Mouse (Mus musculus) layer of hippocampus, adult 11-12 months (tissue): ENCODE data around the gene Plk3.
A peak's percentile ranks its signal among the peaks of the same experiment; 100 is the strongest.
"Not testable (repeated sequence)": the region's sequence is repeated elsewhere in the genome, so short reads cannot be mapped to it uniquely, and the experiment has no call there.

Experiments
- DNase-seq: peaks from one replicate; pipeline ENCODE4 v3.0.0; 2022; ENCODE audit warnings: low spot score

Plk3 gene

GRCm38 (mm10) chr4:117133817-117134600 lies at the start of gene Plk3:
Plk3 (minus strand) TSS chr4:117133963.
- DNase-seq = peak; percentile 98

DNA sequence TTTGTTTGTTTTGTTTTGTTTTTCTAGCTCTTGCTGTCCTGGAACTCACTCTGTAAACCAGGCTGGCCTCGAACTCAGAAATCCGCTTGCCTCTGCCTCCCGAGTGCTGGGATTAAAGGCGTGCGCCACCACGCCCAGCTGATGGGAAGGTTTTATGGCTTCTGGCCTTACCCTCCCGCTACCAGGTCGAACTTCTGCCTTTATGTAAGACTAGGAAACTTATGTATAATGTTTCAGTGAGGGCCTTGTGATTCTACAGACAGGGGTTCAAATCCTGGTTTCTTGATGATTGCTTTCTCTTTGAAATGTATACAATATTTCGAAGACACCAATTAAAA lies 49.0 kb upstream of the Plk3 start:
- DNase-seq = not testable (repeated sequence)

GRCm38 (mm10) chr4:117181863-117182758 lies 48.3 kb upstream of the Plk3 start, which contains the start of gene Kif2c:
Kif2c (minus strand) TSS chr4:117182639.
- peak; percentile 93 for DNase-seq

DNA sequence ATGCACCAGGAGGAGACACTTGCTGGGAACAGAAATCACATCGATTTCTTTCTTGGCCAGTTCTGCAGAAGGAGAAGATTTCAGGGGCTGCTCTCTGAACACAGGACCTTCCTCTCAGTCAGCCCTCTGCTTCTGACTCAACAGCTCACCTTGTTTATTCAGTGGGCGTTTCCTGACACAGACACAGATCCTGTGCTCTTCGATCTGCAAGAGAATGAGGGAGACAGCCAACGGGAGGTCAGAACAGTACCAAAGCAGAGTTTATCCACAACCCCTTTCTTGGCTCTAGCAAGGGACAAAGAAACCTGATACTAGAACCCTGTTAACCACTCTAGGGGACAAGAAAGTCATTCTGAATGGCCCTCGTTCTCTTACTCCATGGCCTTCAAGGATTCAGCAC lies 36.2 kb upstream of the Plk3 start:
- no peak for DNase-seq

DNA sequence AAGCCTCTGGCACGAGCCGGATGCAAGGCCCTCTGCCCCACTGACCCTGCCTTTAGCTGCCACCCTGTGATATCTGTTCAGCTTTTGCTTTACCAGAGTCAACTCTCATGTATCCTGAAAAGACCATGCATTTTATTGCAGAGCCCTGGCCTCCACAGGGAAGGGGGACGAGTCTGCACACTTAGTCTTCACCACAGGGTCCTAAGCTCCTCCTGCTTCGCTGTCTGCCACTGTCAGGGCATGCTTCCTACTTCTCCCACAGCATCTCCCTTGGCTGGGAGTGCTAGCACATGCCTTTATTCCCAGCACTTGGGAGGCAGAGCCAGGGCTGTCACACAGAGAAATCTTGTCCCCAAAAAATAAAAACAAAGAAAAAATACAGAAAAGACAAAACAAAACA lies 27.4 kb upstream of the Plk3 start:
- no peak for DNase-seq

DNA sequence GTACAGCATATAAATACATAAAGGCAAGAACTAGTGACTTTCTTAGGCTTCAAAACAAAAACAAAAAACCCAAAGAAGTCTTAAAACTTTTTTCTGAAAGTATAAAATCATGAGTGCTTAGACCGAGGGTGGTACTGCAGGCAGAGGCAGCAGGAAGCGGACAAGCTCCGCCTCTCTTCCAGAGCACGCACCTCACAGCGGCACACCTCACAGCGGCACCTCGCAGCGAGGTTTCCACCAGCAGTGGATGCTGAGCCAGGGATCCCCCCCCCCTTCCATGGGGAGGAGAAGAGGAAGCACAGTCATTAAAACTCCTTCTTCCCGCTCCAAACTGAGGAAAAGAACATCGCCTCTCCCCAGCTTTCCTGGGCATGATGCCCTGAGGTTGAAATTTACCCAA lies 25.9 kb upstream of the Plk3 start:
- no peak for DNase-seq

DNA sequence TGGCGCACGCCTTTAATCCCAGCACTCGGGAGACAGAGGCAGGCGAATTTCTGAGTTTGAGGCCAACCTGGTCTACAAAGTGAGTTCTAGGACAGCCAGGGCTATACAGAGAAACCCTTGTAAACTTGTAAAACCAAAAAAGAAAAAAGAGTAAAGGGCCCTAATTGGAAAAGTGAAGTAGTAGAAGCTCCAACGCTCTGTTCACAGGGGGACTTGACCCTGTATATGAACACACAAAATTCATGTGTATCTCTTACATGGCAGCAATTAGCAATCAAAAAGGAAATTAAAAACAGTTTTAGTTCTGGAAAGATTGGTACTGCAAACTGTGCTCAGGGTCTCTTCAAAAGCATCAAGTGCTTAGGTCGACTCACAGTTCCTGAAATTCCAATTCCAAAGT lies 22.6 kb upstream of the Plk3 start:
- no peak for DNase-seq

GRCm38 (mm10) chr4:117155792-117156355 lies 22.1 kb upstream of the Plk3 start, which contains the start of gene Rps8:
Rps8 (minus strand) TSS chr4:117156243.
- DNase-seq = peak; percentile 87

DNA sequence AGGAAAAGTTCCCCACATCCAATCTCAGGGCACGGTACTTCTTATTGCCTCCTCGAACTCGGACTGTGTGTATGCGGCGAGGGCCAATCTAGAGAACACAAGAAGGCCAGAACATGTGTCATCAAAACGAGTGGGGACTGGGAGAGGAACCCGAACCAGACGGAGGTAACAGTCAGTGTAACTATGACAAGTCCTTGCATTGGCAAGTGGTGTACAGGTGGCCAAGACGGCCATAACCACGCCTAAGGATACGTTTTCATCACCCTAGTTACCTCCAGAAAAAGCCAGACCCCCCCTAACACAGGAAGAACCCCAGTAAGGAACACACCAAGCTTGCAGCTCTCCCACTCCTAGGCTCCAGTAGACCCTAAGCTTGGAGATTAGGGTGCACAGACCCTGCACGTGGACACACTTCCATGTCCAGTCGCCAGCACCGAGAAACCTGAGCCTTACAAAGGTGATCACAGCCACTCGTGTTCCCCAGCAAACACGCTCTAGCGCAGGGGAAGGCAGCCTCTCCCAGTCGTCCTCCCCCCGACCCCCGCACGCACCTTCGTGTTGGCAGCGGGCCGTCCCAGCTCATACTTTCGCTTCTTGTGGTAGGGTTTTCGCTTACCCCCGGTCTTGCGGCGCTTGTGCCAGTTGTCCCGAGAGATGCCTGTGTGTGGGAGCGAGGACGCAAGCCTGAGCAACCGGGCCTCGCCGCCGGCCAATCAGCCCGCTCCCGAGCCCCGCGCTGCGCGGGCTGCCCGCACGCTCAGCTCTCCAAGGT lies 21.4 kb upstream of the Plk3 start:
- no peak for DNase-seq

- no peak for DNase-seq
These were observed 19.0 kb upstream of the Plk3 start for GRCm38 (mm10) chr4:117152714-117153113.

- DNase-seq = no peak
These were observed 17.7 kb upstream of the Plk3 start for GRCm38 (mm10) chr4:117151416-117151815.

- DNase-seq = no peak
These were observed 16.5 kb upstream of the Plk3 start for GRCm38 (mm10) chr4:117150212-117150733.

DNA sequence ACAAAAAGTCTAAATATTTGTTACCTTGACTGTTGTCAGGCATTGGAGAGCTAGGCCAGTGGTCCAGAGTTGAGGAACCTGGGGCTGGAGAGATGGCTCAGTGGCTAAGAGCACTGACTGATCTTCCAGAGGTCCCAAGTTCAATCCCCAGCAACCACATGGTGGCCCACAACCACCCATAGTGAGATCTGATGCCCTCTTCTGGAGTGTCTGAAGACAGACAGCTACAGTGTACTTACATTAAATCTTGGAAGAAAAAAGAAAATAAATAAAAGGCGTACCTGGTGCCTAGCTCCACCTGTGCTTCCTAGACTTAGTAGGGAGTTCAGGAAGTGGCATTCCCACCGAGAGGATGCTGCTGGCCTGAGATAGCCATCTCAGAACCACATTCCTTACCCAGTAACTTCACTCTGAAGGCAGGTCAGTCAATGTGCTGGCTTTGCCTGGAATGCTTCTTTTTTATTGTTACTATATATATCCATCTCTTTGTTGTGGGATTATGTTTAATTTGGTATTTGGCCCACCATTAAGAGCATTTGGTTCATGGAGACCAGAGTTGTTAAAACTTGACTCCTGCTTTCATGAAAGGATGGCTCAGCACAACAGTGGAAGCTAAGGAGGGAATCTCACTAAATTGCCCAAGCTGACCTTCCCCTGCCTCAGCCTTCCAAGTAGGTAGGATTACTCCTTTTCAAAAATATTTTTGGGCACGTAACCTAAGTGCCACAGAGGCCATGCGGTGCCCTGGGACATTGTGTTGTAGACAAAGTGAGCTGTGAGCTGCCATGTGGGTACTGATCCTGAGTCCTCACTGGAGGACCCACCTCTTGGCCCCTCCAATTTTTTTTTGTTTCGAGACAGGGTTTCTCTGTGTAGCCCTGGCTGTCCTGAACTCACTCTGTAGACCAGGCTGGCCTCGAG lies 15.8 kb upstream of the Plk3 start:
- no peak for DNase-seq

GRCm38 (mm10) chr4:117148815-117149214 lies 15.1 kb upstream of the Plk3 start:
- DNase-seq = no peak

DNA sequence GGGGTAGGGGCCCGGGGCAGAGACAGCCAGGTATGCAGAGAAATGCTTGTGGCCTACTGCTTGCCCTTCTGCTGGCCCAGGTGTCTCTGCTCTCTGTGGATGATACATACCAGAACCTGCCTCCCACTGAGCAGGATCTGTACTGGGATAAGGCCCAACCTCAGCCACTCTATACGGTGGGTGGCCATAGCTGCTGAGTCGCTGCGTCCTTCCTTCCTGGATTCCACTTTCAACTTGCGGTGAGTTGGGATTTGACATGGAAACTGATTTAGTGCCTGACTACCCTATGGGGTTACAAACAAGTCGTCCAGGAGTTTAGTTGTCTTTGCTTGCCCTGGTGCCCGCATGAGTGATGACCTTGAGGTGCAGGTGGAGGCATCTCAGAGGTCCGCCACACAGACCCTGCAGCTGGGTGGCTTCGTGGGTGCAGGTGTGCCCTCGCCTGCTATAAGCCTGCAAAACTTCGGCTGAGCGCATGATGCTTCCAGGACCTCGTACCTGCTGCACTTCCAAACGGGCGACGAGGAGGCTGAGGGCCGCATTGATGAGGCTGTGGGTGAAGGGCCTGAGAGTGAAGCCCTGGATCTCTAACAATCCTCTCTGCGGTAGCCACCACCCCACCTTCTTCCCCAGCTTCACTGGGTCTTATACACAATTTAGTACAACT lies 14.4 kb upstream of the Plk3 start:
- DNase-seq = no peak

GRCm38 (mm10) chr4:117146176-117146575 lies 12.4 kb upstream of the Plk3 start:
- DNase-seq = peak; percentile 90

DNA sequence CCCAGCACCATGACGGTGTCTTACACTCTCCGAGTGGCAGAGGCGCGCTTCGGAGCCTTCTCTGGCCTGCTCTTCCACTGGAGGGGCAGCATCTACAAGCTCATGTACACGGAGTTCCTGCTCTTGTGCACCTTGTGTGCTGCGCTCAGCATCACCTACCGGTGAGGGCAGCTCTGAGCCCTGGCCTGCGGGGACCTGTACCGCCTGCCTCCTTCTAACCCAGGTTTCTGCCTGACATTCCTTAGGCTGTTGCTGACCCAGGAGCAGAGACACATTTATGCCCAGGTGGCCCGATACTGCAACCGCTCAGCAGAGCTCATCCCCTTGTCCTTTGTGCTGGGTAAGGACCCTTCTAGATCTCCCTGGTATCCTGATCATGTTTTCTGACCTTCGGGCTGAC lies 11.5 kb upstream of the Plk3 start:
- no peak for DNase-seq

- no peak for DNase-seq
These were observed 9.3 kb upstream of the Plk3 start for GRCm38 (mm10) chr4:117143023-117143422.

GRCm38 (mm10) chr4:117140613-117141012 lies 6.8 kb upstream of the Plk3 start:
- DNase-seq = no peak

- no peak for DNase-seq
These were observed 5.5 kb upstream of the Plk3 start for GRCm38 (mm10) chr4:117139217-117139612.
